Mouse (Mus musculus) hindbrain, postnatal 0 days (tissue): Measurements from ENCODE around the gene Usp37. TPM values are rescaled to one million over a fixed set of nuclear protein-coding genes. Genes with fewer than 3 reads are reported as not detected.

ENCODE experiments used
- ATAC-seq: fragments of 200-750 bp; cut with Nextera tagmentation; 2 replicates; pipeline ENCODE4 v1.8.0; 2017; ENCODE audit warnings: mild to moderate bottlenecking, moderate TSS enrichment, moderate library complexity
- DNase-seq: peaks from one replicate; pipeline ENCODE4 v3.0.0-alpha.2; 2015; ENCODE audit warnings: low spot score
- H3K27ac ChIP-seq: fragments of 300-500 bp; sonication (generic); 2 replicates; pipeline ENCODE4 v1.5.1; 2014; ENCODE audit warnings: mild to moderate bottlenecking
- H3K27me3 ChIP-seq: fragments of 300-500 bp; sonication (generic); 2 replicates; pipeline ENCODE4 v1.6.1; 2014; ENCODE audit warnings: low read length, mixed read lengths; ENCODE audit not compliant: insufficient read depth
- H3K36me3 ChIP-seq: fragments of 300-500 bp; sonication (generic); 2 replicates; pipeline ENCODE4 v1.6.1; 2014; ENCODE audit warnings: low read length, mixed read lengths; ENCODE audit not compliant: insufficient read depth
- H3K4me1 ChIP-seq: fragments of 300-500 bp; sonication (generic); 2 replicates; pipeline ENCODE4 v1.6.1; 2014; ENCODE audit warnings: antibody characterized with exemption, low read length, mixed read lengths; ENCODE audit not compliant: insufficient read depth
- H3K4me2 ChIP-seq: fragments of 300-500 bp; sonication (generic); 2 replicates; pipeline ENCODE4 v1.6.1; 2014; ENCODE audit warnings: low read depth, mild to moderate bottlenecking, low read length, moderate library complexity, mixed read lengths
- H3K4me3 ChIP-seq: fragments of 300-500 bp; sonication (generic); 2 replicates; pipeline ENCODE4 v1.5.1; 2014; ENCODE audit warnings: low read length
- H3K9ac ChIP-seq: fragments of 300-500 bp; sonication (generic); replicated peaks from 2 replicates; pipeline ENCODE4 v1.6.1; 2014; ENCODE audit warnings: mild to moderate bottlenecking, low read length, moderate library complexity, mixed read lengths
- H3K9me3 ChIP-seq: fragments of 300-500 bp; sonication (generic); 2 replicates; pipeline ENCODE4 v1.6.1; 2016; ENCODE audit warnings: low read length, mixed read lengths
- CTCF ChIP-seq: IDR thresholded peaks from 2 replicates; pipeline ENCODE4 v1.5.1; 2016; ENCODE audit warnings: antibody characterized with exemption, control low read depth, low read depth
- WGBS: fragments of 180-500 bp; shearing (Covaris S2); extraction: QIAGEN DNeasy Blood & Tissue Kit; methylation state at CpG from one replicate; pipeline ENCODE4 v1.1.7; 2014; 5-methylcytosine and 5-hydroxymethylcytosine counted together
- microRNA counts: library from miRNA; unstranded; fragments of <30 nt; microRNA quantifications from one replicate; lab custom pipeline; 2015
- microRNA-seq, 2 experiments: library from miRNA; unstranded; fragments of <30 nt; microRNA quantifications; one replicate each; pipeline ENCODE4; 2016
- polyA plus RNA-seq: library from polyadenylated mRNA; unstranded; fragments of >200 nt; fragmentation: Nextera tagmentation; extraction: Ambion mirVana; gene quantifications from 2 replicates; pipeline ENCODE4 v1.2.1, GENCODE M21; 2015
- total RNA-seq: library from RNA; depleted of rRNA; stranded (reverse); fragments of >200 nt; gene quantifications from 2 replicates; pipeline ENCODE4 v1.2.3, GENCODE M21; 2014; rRNA removed

Usp37 gene
- total and polyA plus RNA-seq, 2 experiments from 2014 or later = 13.0 to 17.4 TPM

- WGBS = 84% methylated on average over 8 of the region's 8 CpGs
- Histone ChIP-seq H3K36me3 (no peaks in the 10 kb centered on the region), H3K4me3 (no peak overlapping the region), H3K9me3 (no peaks in the 10 kb centered on the region), H3K9ac (no peak overlapping the region), H3K4me1 (no peaks in the 10 kb centered on the region), H3K27me3 (no peaks in the 10 kb centered on the region), H3K4me2 (no peak overlapping the region), H3K27ac (no peak overlapping the region)
- TF ChIP-seq CTCF = no peak
- DNase-seq (no peak), ATAC-seq (no peak)
Observed at GRCm38 (mm10) chr1:74385531-74385930, 158.6 kb downstream of the Usp37 start.

MicroRNAs encoded within 50 kb of the gene (microRNA counts, 519-probe panel; counts per million panel counts)
- microRNA mmu-miR-26b (lab: Ali Mortazavi, UCI) = 3,872 counts per million, percentile 68 among the panel's probes with 10 or more counts

Small RNA genes lying within 50 kb of the gene (microRNA-seq; reads per million reads assigned to microRNA genes)
- gene Gm25035 (0 reads per million in 2 experiments), gene Mir26b (21,208 to 21,834 reads per million in 2 experiments)

Other genes with a start within 250 kb of the Usp37 start
- 16.4 and 17.5 TPM in 2 replicates for gene Tmbim1, start 238.7 kb downstream of the Usp37 start, total RNA-seq
- 14.8 and 16.5 TPM in 2 replicates for gene Tmbim1, start 238.7 kb downstream of the Usp37 start, polyA plus RNA-seq
- gene Catip, start 182.2 kb downstream of the Usp37 start, total RNA-seq = 0.75 and 1.9 TPM in 2 replicates
- 1.8 and 2.6 TPM in 2 replicates for gene Catip, start 182.2 kb downstream of the Usp37 start, polyA plus RNA-seq
- gene Slc11a1, start 169.1 kb downstream of the Usp37 start, total RNA-seq = 3.6 and 10.6 TPM in 2 replicates
- gene Slc11a1, start 169.1 kb downstream of the Usp37 start, polyA plus RNA-seq = 2.3 and 2.9 TPM in 2 replicates
- 35.7 and 38.4 TPM in 2 replicates for gene Ctdsp1, start 152.8 kb downstream of the Usp37 start, total RNA-seq
- gene Ctdsp1, start 152.8 kb downstream of the Usp37 start, polyA plus RNA-seq = 17.9 and 18.2 TPM in 2 replicates
- gene Vil1, start 134.9 kb downstream of the Usp37 start, total RNA-seq = 0.26 TPM in 1 of 2 replicates, not detected in the other
- gene Vil1, start 134.9 kb downstream of the Usp37 start, polyA plus RNA-seq = 0.14 and 0.18 TPM in 2 replicates
- gene Cnot9, start 38.2 kb downstream of the Usp37 start, total RNA-seq = 30.3 and 36.7 TPM in 2 replicates
- gene Cnot9, start 38.2 kb downstream of the Usp37 start, polyA plus RNA-seq = 45.4 and 46.0 TPM in 2 replicates
- gene Plcd4, start 1.4 kb downstream of the Usp37 start, total RNA-seq = 11.0 and 11.5 TPM in 2 replicates
- 8.7 and 11.4 TPM in 2 replicates for gene Plcd4, start 1.4 kb downstream of the Usp37 start, polyA plus RNA-seq
- 13.3 and 15.1 TPM in 2 replicates for gene Zfp142, start 44.0 kb upstream of the Usp37 start, total RNA-seq
- 5.4 and 5.9 TPM in 2 replicates for gene Zfp142, start 44.0 kb upstream of the Usp37 start, polyA plus RNA-seq
- gene Bcs1l, start 44.0 kb upstream of the Usp37 start, total RNA-seq = 15.2 and 29.9 TPM in 2 replicates
- gene Bcs1l, start 44.0 kb upstream of the Usp37 start, polyA plus RNA-seq = 12.3 and 14.4 TPM in 2 replicates
- gene Rnf25, start 57.1 kb upstream of the Usp37 start, total RNA-seq = 64.1 and 77.7 TPM in 2 replicates
- gene Rnf25, start 57.1 kb upstream of the Usp37 start, polyA plus RNA-seq = 45.8 and 50.0 TPM in 2 replicates
- gene Stk36, start 57.2 kb upstream of the Usp37 start, total RNA-seq = 8.3 and 10.9 TPM in 2 replicates
- gene Stk36, start 57.2 kb upstream of the Usp37 start, polyA plus RNA-seq = 9.4 and 9.6 TPM in 2 replicates
- gene Ttll4, start 117.5 kb upstream of the Usp37 start, total RNA-seq = 25.8 and 32.9 TPM in 2 replicates
- 3.2 and 4.0 TPM in 2 replicates for gene Ttll4, start 117.5 kb upstream of the Usp37 start, polyA plus RNA-seq
- gene Cyp27a1, start 169.3 kb upstream of the Usp37 start, total RNA-seq = 0.79 and 2.8 TPM in 2 replicates
- 3.0 and 3.2 TPM in 2 replicates for gene Cyp27a1, start 169.3 kb upstream of the Usp37 start, polyA plus RNA-seq
- gene Prkag3, start 204.9 kb upstream of the Usp37 start, total RNA-seq = not detected in 2 replicates
- gene Prkag3, start 204.9 kb upstream of the Usp37 start, polyA plus RNA-seq = not detected in 2 replicates
- 5.9 and 11.2 TPM in 2 replicates for gene Wnt6, start 227.6 kb upstream of the Usp37 start, total RNA-seq
- 6.7 and 7.4 TPM in 2 replicates for gene Wnt6, start 227.6 kb upstream of the Usp37 start, polyA plus RNA-seq
- 1.8 and 2.7 TPM in 2 replicates for gene Wnt10a, start 247.2 kb upstream of the Usp37 start, total RNA-seq
- 0.48 and 0.68 TPM in 2 replicates for gene Wnt10a, start 247.2 kb upstream of the Usp37 start, polyA plus RNA-seq